Mouse (Mus musculus) adrenal gland, adult 18-20 months (tissue): ENCODE results near the gene Mapk8ip1. TPM values are rescaled to one million over a fixed set of nuclear protein-coding genes. Genes with fewer than 3 reads are reported as not detected.
A peak's percentile ranks its signal among the peaks of the same experiment; 100 is the strongest.
"Not testable (repeated sequence)": the region's sequence is repeated elsewhere in the genome, so short reads cannot be mapped to it uniquely, and the experiment has no call there.

Experiments
- DNase-seq, 2 experiments: peaks; one replicate each; pipeline ENCODE4 v3.0.0; 2021 to 2022; ENCODE audit warnings: low spot score in 2 of 2
- total RNA-seq, 2 experiments: library from RNA; stranded (reverse); gene quantifications; 1 replicate in 1 of 2; 2 replicates in 1 of 2; pipeline ENCODE4 v1.2.3; 2021

Mapk8ip1 gene
- total RNA-seq, 2 experiments from 2014 or later = 29.6 to 32.3 TPM

- no peak for DNase-seq
These were observed 25.4 kb upstream of the Mapk8ip1 start for GRCm38 (mm10) chr2:92426426-92426825.

- no peak for DNase-seq
These were observed 24.3 kb upstream of the Mapk8ip1 start for GRCm38 (mm10) chr2:92425366-92425765.

DNA sequence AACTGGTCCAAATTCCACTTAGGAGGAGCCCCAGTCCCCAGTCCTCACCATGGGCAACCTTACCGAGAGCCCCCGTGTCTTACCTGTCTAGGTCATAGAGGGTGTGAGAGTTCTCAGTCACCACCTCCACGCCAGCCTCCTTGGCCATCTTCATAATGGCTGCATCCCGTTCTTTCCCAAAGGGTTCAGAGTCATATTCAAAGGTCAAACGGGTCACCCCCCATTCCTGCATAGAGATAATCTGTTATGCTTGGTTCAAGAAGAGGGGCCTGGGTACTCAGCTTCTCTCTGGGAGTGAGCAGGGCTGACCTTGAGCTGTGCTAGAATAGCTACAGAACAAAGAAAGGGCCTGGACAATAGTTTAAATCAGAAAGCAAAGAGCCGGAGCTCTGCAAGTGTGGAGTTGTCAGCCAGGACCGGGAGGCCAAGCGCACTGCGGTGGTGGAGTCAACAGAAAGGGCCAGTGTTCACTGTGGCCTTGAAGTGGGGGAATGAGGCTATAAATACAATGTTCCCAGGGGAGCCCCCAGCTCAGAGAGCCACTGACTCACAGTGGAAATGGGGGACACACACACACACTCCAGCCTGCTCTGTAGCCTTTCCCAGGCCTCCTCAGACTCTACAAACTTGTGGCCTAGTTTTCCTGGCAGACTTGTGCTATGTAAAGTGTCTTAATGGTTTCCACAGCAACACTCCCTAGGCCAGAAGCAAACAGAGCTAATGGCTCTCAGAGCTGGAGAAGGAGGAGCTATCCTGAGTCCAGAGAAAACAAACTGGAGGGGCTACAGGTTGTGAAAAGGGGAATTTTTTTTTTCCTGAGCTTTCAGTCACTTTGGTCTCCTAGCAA is 23.6 kb upstream of the Mapk8ip1 start:
- peak in 1 of 2 experiments; percentile 37 for DNase-seq

- DNase-seq = peak; percentile 96 to 99
These were observed 22.8 kb upstream of the Mapk8ip1 start for GRCm38 (mm10) chr2:92423702-92424461.

DNA sequence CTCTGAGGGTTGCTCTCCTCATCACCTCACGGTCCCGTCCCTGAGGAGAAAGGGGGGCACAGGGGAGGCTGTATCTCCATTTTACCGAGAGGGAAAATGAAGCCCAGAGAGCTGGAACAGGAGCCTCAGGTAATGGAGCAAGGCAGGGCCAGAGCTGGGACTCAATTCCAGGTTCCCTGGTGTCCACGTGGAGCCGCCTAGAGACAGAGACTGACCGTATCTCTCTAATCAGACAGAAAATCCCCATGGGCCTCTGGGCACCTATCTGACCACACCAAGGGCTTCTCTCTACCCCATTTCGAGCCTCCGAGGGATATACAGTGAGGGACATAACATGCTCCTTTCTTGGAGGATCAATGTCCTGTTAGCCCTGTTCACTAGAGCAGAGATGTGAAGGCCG is 22.1 kb upstream of the Mapk8ip1 start:
- no peak for DNase-seq

- DNase-seq = no peak
These were observed 21.5 kb upstream of the Mapk8ip1 start for GRCm38 (mm10) chr2:92422388-92423135.

DNA sequence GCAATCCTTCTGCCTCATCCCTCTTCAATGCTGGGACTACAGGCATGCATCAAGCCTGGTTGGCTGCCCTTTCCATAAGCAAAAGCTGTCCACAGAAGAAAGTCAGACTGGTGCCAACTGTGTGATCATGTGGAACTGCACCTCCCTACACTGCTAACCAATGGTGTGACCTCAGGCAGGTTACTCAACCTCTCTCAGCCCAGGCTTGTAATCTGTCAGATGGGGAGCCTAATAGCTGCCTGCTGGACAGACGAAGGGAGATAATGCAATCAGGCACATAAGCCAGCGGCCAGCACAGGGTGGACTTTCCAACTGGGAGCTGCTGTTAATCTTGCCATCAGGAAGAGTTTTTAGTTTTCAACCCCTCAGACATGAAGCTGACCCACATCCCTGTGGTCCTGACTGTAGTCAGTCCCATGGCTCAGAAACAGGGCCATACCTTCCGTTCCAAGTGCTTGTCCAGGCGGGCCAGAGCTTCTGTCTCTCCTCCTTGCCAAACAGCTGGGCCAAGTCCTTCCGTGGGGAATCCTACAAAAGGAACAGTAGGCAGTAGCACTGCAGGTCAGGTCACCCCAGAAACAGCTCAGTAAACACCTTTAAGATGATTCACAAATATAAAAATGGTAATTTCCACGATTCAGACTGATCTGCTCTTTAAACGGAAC is 20.8 kb upstream of the Mapk8ip1 start:
- no peak for DNase-seq

DNA sequence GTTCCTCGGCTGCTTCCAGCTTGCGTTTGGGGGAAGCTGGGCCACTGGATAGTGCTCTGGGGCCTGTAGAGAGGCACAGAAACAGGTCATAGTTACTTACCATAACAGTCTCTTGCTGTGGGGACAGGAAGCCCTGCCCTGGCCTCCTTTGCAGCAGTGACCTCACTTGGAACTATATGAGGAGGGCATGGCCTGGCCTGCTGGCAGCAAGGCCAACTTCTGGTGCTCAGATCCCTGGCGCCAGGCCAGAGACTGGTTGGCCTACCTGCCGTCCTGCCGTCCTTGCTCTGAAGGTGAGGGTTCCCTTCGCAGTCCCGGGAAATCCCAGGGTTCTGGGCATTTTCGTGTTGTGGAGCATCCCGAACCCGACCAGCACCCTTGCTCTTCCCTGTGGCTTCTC is 10.6 kb upstream of the Mapk8ip1 start:
- no peak for DNase-seq

DNA sequence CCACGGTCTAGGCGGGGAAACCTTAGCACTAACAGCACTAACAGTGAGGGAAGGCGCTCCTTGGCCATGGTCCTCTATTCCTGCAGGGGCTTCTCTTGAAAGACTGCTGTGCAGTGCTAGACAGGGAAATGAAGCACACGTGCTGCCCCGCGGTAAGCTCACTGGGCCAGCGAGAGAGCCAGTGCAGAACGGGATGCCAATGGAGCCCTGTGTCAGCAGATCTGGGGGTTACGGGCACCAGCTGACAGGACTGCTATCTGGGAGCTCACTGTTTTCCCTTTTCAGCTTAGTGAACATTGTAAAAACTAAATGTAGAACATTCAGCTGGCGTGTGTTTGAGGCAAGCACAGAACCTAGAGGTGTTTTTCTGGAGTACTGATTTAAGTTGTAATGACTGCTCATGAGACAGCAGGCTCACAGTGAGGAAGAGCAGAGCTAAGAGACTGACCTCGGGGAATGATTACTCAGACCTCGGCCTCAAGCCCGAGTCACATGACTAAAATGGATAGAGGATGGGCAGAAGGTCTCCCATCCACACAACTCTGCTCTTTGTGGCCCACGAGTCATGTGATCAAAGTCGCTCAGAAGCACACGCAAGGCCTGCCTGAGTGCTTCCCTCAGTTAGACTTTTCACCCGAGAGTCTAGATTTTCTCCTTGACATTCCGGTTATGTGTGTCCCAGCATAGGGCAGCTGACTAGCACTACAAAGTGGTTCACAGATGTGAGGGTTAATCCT is 7.4 kb upstream of the Mapk8ip1 start:
- DNase-seq = no peak

- no peak for DNase-seq
These were observed 4.6 kb upstream of the Mapk8ip1 start for GRCm38 (mm10) chr2:92405687-92406086.

GRCm38 (mm10) chr2:92404737-92405136 is 3.7 kb upstream of the Mapk8ip1 start:
- no peak for DNase-seq

DNA sequence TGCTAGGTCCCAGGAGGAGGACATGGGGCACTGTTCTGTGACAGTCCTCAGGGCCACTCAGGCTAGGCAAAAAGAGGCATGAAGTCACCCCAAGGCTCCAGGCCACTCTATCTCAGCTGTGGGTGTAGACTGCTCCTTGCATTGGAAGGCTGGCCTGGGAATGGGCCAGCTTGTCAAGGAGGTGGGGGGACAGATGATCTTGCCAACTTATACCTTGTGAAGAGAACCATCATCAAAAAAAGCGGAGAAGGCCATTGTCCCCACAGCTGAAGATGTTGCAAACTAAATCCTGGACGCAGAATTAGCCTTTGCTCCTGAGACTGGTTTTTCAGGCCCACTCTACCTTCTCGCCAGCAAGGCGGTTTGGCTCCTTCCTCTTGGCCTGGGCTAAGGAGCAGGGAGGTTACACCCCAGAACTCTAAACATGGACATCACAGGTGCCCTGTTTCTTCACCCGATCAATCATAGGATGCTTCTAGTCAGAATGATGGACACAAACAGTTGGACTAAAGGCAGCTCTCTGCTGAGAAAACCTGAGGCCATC is 2.8 kb upstream of the Mapk8ip1 start:
- DNase-seq = no peak

- no peak for DNase-seq
These were observed 1.7 kb upstream of the Mapk8ip1 start for GRCm38 (mm10) chr2:92402591-92403326.

DNA sequence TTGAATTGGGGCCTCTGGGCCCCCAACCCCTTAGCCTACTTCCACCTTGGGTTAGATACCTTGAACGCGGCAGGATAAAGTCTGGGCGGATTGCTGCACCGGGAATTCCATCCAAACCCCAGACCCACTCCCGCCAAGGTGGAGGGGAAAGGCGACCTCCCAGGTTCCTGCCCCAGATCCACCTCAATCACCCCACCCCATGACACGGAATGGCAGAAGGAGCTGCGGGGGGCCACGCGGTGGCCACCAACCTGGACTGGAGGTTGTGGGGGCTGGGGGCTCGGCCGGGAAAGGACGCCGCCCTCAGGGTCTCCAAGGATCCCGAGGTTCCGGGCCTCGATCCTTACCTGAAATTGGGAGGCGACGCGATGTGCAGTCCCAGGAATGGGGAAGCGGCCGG is 381 bp downstream of the Mapk8ip1 start:
- no peak for DNase-seq

DNA sequence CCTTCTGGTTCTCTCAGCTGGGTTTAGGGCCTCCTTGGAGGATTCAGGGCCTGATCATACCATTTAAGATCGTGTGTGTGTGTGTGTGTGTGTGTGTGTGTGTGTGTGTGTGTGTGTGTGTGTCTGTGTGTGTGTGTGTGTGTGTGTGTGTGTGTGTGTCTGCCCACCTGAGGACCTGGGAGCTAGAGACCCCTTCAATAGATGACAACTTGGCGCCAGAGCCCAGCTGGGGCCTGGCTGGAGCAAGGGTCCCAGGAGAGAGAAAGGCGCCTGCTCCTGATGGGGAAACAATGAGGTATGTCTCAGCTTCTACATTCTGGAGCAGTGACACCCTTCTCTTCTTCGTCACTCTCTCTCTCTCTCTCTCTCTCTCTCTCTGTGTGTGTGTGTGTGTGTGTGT is 1.2 kb downstream of the Mapk8ip1 start:
- not testable (repeated sequence) for DNase-seq

DNA sequence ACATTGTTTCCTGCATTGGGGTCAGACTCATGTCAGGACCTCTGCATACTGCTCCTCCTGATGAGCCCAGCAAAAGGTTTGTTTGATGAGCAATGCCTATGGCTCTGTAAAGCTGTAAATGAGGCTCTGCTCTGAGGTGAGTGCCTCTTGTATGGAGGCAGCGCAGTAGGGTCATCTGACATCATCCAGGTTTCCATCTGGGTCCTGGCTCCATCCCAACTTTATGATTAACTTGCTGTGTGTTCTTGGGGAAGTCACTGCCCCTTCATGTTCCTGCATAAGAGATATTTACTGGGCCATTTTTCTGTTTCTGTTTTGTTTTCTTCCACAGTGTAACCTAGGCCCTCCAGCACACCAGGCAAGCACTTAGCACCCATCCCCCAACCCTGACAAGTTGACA is 3.6 kb downstream of the Mapk8ip1 start:
- no peak for DNase-seq

GRCm38 (mm10) chr2:92395535-92395934 is 5.5 kb downstream of the Mapk8ip1 start:
- DNase-seq = no peak

- no peak for DNase-seq
These were observed 8.5 kb downstream of the Mapk8ip1 start for GRCm38 (mm10) chr2:92392318-92393264.
